Mouse (Mus musculus) megakaryocyte, adult 5-6 weeks (primary cell): ENCODE measurements around the gene Lrrc41. TPM values are rescaled to one million over a fixed set of nuclear protein-coding genes. Genes with fewer than 3 reads are reported as not detected.

Experiments used
- ATAC-seq: 2 replicates; pipeline ENCODE4 v1.8.0; 2016; ENCODE audit warnings: mild to moderate bottlenecking, inconsistent platforms; ENCODE audit not compliant: poor library complexity, severe bottlenecking
- total RNA-seq, 2 experiments: library from RNA; stranded (forward) in 1 of 2; stranded (reverse) in 1 of 2; fragments of 153-499, 151-499 nt in 1 of 2; fragments of 221-1000, 200-1000 nt in 1 of 2; gene quantifications; 2 replicates each; pipeline versions ENCODE4 v1.2.3 to v1.2.4; 2015 to 2017

Lrrc41 gene
- 14.3 and 15.1 TPM in 2 replicates for total RNA-seq (2015)
- 9.9 and 16.3 TPM in 2 replicates for total RNA-seq (2017)

DNA sequence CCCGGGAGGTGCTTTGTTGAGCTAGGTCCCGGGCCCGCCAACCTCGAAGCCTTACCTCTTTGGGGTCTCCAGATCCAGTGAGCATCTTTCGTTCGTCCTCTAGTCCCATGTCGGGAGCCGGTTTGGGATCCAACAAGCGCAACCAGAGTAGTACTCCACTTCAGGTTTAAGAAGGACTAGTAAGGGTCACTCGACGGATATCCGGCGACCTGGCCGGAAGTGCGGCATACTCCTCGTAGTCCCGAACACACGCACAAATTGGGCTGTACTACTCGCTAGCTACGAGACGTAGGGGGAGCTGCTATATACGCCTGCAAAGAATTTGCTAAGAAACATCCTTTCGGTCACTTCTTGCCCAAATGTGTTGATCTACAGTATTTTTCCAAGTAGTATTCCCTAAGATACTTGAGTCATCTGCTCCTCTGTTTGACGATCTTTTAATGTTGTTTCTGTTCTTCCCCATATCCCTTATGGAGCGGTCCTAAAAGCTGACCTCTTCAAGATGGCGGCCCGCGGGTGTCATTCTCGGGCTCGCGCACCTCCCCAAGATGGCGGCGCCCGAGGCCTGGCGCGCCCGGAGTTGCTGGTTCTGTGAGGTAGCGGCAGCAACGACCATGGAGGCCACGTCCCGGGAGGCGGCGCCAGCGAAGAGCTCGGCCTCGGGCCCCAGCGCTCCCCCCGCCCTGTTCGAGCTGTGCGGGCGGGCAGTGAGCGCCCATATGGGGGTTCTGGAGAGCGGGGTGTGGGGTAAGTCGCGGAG is at the start of gene Lrrc41, which contains the start of gene Uqcrh:
Lrrc41 (plus strand) TSS at position 409 of the 760 bp plus-strand sequence.
Uqcrh (minus strand) TSS at position 211 of the 760 bp plus-strand sequence.
- peak; percentile 82 for ATAC-seq

DNA sequence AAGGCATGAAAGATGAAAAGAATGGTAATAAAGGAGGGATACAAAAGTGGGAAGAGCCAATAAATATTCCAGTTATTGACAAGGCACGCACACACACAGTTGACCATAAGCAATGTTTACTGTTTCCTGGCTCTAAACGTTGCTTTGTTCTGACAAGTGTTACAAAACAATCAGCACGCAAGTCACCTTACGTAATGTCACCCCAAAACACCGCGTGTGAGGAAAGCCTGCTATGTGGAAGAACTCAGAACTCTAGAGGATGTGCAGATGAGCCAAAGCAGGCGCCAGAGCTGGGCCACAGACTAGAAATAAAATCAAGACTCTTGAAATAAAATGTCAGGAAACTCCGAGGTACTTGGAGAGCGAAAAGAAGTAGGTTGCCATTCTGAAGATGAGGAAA is 42.2 kb upstream of the Lrrc41 start:
- ATAC-seq: peak; percentile 94

DNA sequence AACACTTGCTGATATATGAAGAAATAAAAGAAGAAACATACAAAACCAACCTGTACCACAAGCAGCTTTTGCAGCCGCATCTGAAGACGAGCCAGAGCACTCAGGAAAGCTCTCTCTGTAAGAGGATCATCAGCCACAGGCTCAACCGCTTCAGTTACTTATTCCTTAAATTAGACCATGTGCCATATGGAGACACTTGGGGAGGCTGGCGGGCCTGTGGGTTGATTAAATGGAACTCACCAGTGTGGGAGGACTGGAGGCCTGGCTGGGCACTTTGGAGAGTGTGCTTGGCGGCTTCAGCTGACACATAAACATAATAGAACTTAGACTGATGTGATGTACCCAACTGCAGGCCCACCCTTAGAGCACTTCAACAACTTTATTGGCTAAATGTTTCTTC is 41.7 kb upstream of the Lrrc41 start:
- no peak for ATAC-seq

DNA sequence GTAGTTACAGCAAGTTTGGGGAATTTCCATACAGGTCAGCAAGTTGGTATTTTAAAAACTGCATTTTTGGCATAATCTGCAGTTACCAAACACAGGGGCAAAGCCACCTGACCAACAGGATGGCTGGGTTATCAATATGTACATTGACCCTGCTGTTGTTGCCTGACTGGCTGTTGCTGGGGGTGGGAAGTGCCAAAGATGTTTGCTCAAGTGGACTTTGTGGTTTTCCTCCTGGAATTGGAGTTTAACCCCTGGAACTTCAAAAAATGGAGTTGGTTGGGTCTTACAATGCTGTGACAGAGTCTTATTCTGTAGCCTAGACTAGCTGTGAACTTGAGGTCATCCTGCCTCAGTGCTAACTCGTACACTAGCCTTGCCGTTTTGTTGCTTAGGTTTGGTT is 34.6 kb upstream of the Lrrc41 start:
- no peak for ATAC-seq

DNA sequence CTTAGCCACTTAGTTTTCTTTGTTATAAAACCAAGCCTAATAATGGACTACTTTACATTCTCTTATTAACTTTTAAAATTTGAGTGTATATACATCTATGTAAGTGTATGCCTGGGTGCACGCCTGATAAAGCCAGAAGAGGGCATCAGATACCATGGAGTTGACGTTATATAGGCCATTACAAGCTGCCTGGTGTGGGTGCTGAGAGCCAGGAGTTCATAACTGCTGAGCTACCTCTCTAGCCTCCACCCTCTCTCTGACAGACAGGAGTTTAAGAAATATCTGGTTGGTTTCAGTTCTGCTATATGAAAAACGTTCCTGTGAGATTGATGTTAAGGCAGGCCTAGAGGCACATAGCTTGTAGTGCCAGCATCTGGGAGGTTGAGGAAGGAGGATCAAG is 32.9 kb upstream of the Lrrc41 start:
- ATAC-seq: peak; percentile 91

DNA sequence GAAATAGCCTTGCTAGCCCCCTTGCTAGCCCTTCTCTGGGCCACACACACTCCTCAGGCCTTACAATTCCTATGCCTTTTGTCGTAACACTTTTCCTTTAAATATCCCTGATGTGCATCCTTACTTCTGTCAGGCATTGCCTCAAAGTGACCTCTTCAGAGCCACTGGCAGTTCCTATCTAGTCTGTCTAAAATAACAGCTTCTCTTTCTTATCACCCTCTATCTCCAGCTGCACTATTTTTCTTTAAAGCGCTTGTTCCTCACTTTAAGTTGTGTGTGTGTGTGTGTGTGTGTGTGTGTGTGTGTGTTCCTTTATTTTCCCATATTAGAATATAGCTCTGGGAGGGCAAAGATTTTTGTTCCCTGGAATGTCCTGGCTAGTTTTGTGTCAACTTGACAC is 28.5 kb upstream of the Lrrc41 start:
- no peak for ATAC-seq

DNA sequence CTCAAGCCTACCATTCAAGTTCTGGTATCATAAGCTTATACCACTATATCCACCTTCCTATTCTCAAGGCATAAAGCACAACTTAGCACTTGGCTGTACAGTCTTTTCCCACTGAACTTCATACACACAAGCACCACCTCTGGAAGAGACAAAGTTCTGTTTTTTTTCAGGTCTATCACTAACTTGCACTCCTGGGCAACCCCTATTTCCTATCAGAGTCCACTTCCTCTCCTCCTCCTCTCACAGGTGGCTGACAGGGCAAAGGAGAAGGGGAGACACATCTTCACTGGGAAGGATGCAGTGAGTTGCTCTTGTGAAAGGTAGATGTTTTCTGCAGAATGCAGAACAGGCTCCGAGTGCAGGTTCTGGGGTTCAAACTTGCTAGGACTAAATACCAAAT is 27.4 kb upstream of the Lrrc41 start:
- no peak for ATAC-seq

DNA sequence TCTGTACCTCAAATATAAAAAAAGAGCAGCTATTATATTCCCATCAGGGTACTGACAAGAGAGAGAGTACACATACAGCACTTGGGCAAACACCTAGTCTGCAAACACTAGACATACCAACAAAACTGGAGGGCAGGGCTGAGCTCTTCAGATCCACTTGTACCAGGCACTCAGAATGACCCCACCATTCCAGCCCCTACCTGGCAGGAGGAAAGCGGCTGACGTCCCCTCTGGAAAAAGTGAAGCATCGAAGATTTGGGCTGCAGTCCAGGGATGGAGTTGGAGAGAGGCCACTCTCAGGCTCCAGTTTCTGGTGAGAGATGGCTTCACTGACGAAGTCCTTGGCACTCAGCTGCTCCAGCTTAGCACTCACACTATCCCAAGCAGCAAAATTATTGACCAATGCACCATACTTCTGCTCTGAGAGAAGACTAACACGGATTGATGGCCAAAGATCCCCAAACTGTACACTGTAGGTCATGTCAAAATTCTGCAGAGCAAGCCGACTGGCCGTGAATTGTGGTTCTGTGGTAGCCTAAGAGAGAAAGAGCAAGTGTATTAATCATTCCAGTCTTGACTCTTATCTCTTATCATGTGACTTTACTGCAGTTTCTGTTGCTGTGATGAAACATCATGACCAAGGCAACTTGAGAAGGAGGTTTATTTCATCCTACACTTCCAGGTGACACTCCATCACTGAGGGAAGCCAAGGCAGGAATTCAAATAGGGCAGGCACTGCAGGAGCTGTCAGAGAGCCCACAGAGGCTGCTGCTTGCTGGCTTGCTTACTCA is 26.7 kb upstream of the Lrrc41 start:
- no peak for ATAC-seq

DNA sequence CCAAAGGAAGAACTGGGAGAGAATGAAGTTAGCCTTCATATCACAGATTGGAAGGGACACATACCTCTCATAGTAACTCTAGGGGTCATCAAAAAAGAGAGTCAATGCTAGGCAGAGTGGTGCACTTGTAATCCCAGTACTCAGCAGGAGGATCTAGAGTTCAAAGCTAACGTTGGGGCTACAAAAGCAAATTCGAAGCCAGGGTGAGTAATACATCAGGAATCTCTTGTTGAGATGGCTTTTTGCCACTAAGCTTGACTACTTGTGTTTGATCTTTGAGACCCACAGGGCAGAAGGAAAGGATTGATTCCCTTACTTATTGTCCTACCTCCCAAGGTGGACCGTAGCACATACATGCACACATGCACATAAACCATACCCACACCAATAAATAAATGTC is 25.9 kb upstream of the Lrrc41 start:
- no peak for ATAC-seq

DNA sequence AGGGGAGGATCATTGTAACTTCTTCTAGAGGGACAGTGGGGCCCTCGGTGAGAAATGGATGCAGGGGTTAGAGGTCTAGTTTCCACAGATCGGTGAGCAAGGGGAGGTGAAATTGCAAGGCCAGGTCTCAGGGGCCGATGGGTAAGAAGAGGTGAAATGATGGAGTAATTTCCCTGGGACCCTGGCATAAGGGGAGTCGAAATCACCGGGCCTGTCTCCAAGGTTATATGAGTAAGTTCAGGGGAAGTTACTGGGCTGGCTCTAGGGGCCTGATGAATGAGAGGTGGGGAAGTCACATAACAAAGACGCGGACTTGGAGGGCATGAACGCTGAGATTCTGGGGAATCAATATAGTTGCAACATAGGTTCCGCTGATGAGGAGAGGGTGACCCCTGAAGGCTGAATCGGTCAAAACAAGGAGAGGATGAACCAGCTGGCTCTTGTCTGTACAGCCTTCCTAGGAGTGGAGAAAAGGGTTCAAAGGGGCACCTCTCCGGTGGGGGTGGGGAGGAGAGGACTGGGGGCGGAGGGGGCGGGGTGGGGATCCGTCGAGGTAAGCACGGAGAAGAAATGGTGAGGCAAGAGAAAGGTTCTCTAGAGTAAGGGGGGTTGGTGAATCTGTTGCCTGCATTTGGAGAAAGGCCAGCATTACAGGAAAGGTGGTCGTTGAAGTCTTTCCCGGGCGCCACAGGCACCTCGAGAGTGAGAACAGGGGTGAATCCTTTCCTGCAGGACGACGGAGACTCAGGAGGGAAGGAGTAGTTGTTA is 22.4 kb upstream of the Lrrc41 start:
- peak; percentile 27 for ATAC-seq

DNA sequence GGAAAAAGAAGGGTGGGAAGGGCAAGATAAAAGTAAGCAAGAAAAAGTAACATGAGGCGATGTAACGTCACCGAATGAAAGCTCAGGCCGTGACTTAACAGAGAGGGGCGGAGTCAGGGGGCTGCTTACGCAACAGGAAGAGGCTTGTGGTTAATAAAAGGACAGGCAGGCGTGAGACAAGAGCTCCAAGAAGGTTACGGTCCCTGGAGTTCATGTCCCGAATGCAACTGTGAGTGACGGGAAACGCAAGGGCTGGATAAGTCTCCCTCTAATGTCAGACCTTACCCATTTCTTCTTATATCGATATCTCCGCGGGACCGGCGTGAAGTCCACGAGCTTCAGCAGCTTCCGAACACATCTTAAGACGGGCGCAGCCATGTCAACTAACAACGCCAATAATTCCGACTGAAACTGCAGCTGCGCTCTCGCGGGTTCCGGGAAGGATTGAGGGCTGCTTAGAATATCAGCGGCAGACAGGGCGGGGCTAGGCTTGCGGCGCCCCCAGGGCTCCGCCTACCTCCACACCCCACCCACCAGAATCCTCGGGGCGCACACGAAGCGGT is 21.6 kb upstream of the Lrrc41 start, which contains the start of gene Nsun4:
Nsun4 (minus strand) TSS at position 478 of the 563 bp plus-strand sequence.
- ATAC-seq: peak; percentile 92

DNA sequence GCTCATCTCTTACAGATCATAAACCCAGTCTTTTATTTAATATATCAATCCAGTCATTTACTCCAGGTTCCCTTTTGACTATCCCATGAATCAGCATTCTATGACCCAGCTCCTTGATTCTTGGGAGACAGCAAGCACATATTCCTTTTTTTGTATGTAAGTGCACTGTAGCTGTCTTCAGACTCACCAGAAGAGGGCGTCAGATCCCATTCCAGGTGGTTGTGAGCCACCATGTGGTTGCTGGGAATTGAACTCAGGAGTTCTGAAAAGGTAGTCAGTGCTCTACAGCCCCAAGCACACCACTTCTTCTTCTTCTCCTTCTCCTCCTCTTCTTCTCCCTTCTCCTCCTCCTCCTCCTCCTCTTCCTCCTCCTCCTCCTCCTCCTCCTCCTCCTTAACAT is 17.5 kb upstream of the Lrrc41 start:
- no peak for ATAC-seq

DNA sequence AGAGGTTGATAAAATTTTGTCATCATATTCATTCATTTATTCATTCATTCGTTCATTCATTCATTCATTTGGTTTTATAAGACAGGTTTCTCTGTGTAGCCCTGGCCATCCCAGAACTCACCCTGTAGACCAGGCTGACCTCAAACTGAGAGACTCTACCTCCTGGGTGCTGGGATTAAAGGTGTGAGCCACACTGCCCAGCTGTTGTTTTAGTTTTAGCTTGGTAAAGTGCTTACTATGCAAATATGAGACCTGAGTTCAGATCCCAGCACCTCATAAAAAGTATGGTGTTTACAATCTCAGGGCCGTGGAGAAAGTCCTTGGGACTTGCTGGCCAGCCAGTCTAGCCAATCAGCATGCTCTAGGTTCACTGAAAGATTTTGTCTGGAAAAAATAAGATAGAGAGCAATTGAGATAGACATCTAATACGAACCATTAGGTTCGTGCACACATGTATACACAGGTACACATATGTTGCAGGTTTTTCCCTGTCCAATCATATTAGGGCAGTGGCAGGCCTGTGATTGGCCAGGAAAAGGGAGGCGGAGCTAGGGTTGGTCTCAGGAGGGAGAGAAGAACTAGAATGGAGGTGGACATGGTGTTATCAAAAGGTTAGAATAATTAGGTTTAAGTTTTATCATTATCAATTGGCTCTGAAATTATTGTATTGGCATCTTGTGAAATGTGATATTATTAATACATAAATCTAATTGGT is 15.9 kb upstream of the Lrrc41 start:
- ATAC-seq: no peak

DNA sequence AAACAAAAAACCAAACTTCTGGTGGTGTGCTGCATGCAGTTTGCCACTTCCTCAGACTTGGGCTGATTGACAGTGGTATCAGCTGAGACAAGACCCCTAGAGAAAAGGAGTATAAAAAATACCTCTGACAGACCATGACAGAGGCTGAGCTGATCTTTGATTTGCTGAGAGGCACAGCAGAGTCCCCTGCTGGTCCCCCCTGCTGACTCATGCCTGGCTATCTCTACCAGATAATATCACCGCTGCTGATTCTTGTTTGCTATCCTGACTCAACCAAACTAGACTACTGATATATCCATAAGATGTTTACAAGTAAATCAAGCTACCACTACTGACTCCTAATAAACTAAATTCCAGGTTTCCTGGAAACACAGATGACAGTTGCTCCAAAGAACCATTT is 11.2 kb upstream of the Lrrc41 start:
- no peak for ATAC-seq

DNA sequence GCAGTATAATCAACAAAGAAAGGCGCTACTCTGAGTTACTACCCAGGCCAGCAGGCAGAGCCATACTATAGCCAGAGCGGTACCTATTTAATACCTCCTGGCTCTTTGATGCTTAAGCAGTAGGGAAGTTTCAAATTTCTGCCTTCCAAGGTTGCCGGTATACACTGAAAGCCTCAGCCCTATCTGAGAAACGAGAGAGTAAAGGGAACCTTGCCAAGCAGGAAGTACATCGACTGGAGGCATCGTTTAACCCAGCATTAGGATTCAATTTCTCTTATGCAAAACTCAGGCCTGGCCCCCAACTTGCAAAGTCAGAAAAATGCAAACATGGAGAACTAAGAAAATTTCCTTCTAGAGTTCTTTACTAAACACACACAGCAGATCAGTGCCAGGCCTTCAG is 5.0 kb upstream of the Lrrc41 start:
- ATAC-seq: no peak

DNA sequence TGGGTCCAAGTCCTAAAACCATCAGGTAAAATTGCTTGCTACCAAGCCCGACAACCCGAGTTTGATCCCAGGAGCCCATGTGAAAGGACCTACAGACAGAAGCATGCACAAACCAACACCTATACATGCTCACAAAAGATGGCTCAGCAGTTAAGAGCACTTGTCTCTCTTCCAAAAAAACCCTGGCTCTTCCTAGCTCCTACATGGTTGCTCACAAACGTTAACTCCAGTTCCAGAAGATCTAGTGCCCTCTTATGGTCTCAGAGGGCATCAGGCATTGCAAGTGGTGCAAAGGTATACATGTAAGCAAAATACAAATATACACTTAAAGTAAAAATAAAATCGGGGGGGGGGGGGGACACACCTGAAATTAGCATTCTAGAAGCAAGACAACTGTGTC is 1.9 kb upstream of the Lrrc41 start:
- no peak for ATAC-seq

DNA sequence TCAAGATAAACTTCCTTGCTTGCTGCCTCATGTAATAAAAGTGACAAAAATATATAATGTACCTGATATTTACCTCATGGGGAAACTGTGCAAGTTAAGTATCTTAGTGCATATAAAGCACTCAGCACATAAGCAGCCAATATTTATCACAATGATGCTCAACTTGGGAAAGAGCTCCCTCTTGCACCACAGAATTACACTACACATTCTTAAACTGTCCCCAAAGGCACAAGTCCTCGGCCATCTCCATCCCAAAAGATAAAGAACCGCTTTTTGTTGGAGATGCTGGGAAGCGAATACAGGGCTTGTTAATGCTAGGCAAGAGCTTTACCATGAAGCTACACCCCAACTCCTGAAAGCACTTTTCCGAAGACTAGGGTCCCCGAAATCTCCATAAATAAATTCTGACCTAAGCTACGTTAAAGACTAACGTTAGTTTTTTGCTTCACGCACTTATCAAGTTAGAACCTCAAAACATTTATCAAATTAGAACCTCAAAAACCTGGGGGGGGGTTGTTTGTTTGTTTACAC is 859 bp upstream of the Lrrc41 start:
- no peak for ATAC-seq

DNA sequence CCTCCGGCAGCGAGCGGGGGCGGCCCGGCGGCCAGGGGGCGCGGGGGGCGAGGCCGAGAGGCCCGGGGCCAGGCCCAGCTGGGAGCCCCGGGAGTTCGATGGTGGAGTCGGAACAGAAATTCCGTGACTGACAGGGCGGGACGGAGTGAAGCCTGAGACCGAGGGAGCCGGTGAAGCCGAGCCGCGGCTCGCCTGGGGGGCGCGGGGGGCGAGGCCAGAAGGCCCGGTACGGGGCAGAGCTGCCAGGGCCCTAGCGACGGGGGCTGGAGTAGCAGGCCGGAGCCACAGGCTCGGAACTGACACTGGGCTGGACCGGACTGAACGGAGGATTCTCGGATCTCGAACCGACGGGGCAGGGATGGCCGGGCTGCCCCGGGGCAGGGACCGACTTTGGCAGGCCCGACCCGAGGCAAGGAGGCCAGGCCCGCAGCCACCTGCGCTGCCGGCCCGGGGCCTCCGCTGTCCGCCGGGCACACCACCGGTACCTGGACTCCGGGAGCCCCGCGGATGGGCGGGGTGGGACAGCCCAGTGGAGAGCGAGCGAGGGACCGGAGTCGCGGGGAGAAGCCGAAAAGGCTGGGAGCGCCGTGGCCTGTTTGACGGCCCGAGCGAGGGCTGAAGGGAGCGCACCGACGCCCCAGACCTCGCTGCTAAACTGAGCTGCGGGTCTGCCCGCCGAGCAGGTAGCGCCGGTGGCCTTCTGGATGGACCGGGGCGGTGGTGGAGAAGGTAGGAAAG is 731 bp downstream of the Lrrc41 start:
- ATAC-seq: peak; percentile 39
